Mouse (Mus musculus): ENCODE data around the gene Aqp7. TPM values are rescaled to one million over a fixed set of nuclear protein-coding genes. Genes with fewer than 3 reads are reported as not detected.

Gene Aqp7
- total RNA-seq, 2 experiments from 2014 or later = not detected

- DNase-seq (ENCODE audit: extremely low spot score in 1 of 2, low spot score in 2 of 2) = no peak
- intact Hi-C loops (cut with DNase I) = no loop called here
These were observed 19.7 kb downstream of the Aqp7 start for GRCm38 (mm10) chr4:41028272-41028671.

DNA sequence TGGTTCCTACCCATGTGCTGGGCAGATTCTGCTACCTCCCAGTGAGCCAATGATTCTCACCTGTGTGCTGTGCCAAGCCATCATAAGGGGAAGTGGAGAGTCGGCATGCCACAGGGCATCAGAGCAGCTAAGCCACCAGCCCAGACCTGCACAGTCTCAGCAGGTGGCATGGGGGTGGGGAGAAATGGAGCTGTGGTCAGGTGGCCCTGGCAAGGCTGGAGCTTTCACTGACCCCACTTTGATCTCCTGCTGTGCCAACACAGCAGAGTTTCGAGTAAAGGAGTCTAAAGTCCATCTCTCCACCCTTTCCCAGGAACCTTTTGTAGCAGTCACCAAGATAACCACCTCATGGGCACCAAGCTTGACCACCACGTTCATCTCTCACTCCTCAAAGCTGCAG, 20.1 kb downstream of the Aqp7 start:
- no peak for DNase-seq (ENCODE audit: extremely low spot score in 1 of 2, low spot score in 2 of 2)
- intact Hi-C loops (cut with DNase I) = no loop called here

DNA sequence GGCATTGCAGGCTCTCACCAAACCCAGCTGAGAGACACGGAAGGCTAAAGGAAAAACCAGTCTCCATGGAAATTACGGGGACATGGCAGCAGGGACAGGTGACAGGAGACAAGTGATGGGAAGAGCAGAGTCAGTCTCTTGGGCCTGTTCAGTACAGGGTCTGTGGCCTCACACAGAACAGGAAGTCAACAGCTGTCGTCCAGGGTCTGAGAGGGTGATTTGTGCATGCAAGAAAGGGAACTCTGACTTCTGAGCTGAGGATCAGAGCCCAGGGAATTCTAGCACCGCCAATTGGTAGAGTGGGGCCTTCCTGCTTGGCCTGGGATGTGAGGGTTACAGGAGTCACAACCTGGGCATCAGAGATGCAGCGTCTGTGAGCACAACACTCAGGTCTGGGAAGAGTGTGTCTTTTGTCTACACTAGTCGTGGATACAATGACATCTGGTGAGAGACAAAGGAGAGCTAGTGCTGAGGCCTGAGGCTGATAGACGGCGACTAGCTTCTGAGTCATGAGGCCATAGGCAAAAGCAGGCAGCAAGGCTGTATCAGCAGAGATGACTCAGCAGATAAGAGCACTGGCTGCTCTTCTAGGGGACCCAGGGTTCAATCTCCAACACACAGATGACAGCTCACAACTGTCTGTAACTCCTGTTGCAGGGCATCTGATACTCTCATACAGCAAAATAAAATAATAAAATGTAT, 21.7 kb downstream of the Aqp7 start:
- intact Hi-C loops (cut with DNase I) = no loop called here
- no peak for DNase-seq (ENCODE audit: extremely low spot score in 1 of 2, low spot score in 2 of 2)

DNA sequence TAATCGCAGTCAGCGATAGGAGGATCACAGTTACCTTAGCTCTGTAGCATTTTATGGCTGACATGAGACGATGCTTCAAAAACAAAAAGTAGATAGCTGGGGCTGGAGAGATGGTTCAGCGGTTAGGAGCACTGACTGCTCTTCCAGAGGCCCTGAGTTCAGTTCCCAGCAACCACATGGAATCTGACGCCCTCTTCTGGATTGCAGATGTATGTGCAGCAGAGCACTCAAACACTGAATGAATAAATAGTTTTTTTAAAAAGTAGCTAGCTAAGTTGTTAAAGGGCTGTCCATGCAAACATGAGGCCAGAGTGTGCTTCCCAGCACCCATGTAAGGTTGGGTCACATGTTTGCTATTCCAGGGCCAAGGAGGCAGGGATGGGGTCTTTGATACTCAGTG, 26.8 kb downstream of the Aqp7 start:
- intact Hi-C loops (cut with DNase I) = no loop called here

DNA sequence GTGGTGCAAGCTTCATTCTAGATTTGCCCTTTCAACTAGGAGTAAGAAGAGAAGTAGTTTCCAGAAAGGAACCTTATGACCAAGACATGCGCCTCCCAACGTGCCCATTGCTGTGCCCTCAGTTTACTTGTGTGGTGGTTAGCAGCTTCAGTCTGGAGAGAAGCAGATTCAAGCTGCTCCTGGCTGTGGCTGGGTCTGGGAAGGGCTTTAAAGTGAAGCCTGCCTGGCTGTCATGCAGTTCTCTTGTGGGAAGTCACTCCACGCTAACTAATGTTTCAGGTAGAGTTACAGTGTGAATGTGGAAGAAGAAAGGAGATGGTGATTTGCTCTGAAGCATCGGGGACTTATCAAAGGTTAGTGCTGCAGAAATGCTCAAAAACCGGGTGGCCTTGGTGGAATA, 32.1 kb downstream of the Aqp7 start:
- intact Hi-C loops (cut with DNase I) = no loop called here
- DNase-seq (ENCODE audit: extremely low spot score in 1 of 2, low spot score in 2 of 2) = no peak

More for the DNA sequence above, 26.8 kb downstream of the Aqp7 start:
- DNase-seq (ENCODE audit: extremely low spot score in 1 of 2, low spot score in 2 of 2) = no peak

GRCm38 (mm10) chr4:41013351-41013750, 34.6 kb downstream of the Aqp7 start:
- intact Hi-C loops (cut with DNase I) = no loop called here
- DNase-seq (ENCODE audit: extremely low spot score in 1 of 2, low spot score in 2 of 2) = no peak

- no peak for DNase-seq (ENCODE audit: extremely low spot score in 1 of 2, low spot score in 2 of 2)
- intact Hi-C loops (cut with DNase I) = loop anchor here (5.0 kb wide), 1 partner anchor 44 kb away; no protein-coding TSS in a partner anchor
These were observed 46.9 kb downstream of the Aqp7 start for GRCm38 (mm10) chr4:41000842-41001639.

DNA sequence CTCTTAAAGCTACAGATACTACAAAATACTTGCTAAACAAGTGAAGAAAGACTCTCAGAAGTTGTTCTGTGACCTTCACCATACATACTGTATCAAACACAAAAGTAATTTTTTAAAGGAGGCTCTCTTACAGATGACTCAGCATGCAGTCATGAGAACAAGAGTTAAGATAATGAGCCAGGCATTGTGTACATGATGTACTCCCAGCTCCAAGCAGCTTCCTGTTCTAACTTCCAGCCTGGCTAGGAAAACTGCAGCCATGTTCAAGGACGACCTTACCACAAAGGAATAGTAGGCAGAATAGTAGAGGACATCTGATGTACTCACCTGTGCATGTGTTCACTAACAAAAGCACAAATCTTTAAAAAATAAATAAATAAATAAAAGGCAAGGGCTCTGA, 47.7 kb downstream of the Aqp7 start:
- intact Hi-C loops (cut with DNase I) = loop anchor here (5.0 kb wide), 1 partner anchor 43 kb away; no protein-coding TSS in a partner anchor
- DNase-seq (ENCODE audit: extremely low spot score in 1 of 2, low spot score in 2 of 2) = no peak

DNA sequence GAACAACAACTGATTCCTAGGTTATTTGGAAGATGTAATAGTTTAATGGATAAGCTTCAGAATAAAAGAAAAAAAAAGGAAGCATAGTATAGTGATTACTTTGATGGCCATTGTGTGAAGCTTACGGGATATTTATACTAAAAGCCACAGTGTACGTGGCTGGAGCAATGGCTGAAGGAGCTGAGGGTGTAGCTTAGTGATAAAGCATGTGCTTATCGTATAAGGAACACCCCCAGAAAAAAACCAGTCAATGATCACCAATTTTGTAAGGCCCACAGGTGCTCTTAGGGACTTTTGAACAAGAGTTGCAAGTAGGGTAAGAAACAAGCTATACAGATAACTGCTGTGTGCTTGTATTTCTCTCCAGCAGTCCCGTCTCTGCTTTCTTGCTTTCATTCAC, 50.0 kb downstream of the Aqp7 start:
- intact Hi-C loops (cut with DNase I) = loop anchor here (5.0 kb wide), 1 partner anchor 246 kb away; no protein-coding TSS in a partner anchor
- no peak for DNase-seq (ENCODE audit: extremely low spot score in 1 of 2, low spot score in 2 of 2)

- DNase-seq (ENCODE audit: extremely low spot score in 1 of 2, low spot score in 2 of 2) = no peak
- intact Hi-C loops (cut with DNase I) = loop anchor here (5.0 kb wide), 1 partner anchor 244 kb away; no protein-coding TSS in a partner anchor
These were observed 51.6 kb downstream of the Aqp7 start for GRCm38 (mm10) chr4:40996302-40996701.

GRCm38 (mm10) chr4:40989633-40990032, 58.3 kb downstream of the Aqp7 start:
- no peak for DNase-seq (ENCODE audit: extremely low spot score in 1 of 2, low spot score in 2 of 2)
- intact Hi-C loops (cut with DNase I) = no loop called here

- DNase-seq (ENCODE audit: extremely low spot score in 1 of 2, low spot score in 2 of 2) = no peak
- intact Hi-C loops (cut with DNase I) = no loop called here
These were observed 64.3 kb downstream of the Aqp7 start for GRCm38 (mm10) chr4:40983686-40984085.

Small RNA genes within 50 kb of the gene (microRNA-seq; reads per million reads assigned to microRNA genes)
- gene Mir3094 = 0.86 reads per million

Other genes starting within 250 kb of the Aqp7 start
- 1 to 10 TPM; 6.8 to 7.0 TPM for gene B4galt1, start 194.1 kb downstream of the Aqp7 start, total RNA-seq (2021)
- gene Spink4, start 128.1 kb downstream of the Aqp7 start, total RNA-seq (2021) = not detected
- 100 to 1,000 TPM; 167 to 168 TPM for gene Bag1, start 99.8 kb downstream of the Aqp7 start, total RNA-seq (2021)
- gene Chmp5, start 99.7 kb downstream of the Aqp7 start, total RNA-seq (2021) = 10 to 100 TPM; 66.9 to 71.9 TPM
- 10 to 100 TPM; 58.8 to 59.4 TPM for gene Nfx1, start 77.2 kb downstream of the Aqp7 start, total RNA-seq (2021)
- gene Aqp3, start 50.0 kb upstream of the Aqp7 start, total RNA-seq (2021) = not detected
- gene Nol6, start 76.3 kb upstream of the Aqp7 start, total RNA-seq (2021) = 10 to 100 TPM; 83.6 to 88.4 TPM
- 10 to 100 TPM; 91.3 to 93.6 TPM for gene Ube2r2, start 87.6 kb upstream of the Aqp7 start, total RNA-seq (2021)
- 10 to 100 TPM; 54.4 to 58.1 TPM for gene Ubap2, start 227.0 kb upstream of the Aqp7 start, total RNA-seq (2021)

Data from left cerebral cortex, postnatal 10 days (tissue).